Mouse (Mus musculus): ENCODE measurements at regions not wholly inside any gene's neighbourhood (a gene's known extent, or its start where the extent isn't known, plus 50 kb on each side); places are given as distances from the start of the nearest gene placed in this dataset.

DNA sequence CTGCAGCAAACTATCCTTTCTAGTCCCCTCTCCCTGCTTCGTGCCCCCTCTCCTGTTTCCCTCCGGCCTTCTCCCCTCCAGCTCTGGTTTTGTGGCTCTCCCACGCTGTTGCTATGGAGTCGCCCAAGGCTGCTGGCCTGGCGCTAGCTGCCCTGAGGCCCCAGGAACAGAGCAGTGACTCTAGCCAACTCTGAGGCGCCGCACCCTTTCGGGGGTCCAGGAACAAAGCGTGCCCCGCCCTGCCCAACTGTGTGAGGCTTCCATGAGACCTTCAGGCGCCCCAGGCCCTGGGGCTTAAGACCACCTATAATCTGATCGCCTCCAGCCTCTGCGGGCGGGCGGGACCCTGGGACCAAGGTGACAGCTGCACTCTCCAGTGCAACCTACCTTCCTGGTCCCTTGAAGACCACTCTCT is 262.4 kb downstream of the Zfp704 start:
- no peak for TF ChIP-seq POLR2A (IDR thresholded peaks at IDR 0.05; ENCODE audit: insufficient read depth, low read depth, low read length)
- TF ChIP-seq CTCF (IDR thresholded peaks at IDR 0.05; ENCODE audit: insufficient read depth, low read depth, low read length), result no peak
- Histone ChIP-seq H3K27ac (ENCODE audit: insufficient read depth, low read depth, low read length) (no peak overlapping the region), H3K4me1 (ENCODE audit: control insufficient read depth, insufficient read depth, low read length) (peaks cover 11% of the 10 kb centered on the region), H3K4me3 (ENCODE audit: insufficient read depth, low read depth, low read length) (peak overlapping the region; percentile 42)
- WGBS, result 25% methylated on average over 15 of the region's 15 CpGs

DNA sequence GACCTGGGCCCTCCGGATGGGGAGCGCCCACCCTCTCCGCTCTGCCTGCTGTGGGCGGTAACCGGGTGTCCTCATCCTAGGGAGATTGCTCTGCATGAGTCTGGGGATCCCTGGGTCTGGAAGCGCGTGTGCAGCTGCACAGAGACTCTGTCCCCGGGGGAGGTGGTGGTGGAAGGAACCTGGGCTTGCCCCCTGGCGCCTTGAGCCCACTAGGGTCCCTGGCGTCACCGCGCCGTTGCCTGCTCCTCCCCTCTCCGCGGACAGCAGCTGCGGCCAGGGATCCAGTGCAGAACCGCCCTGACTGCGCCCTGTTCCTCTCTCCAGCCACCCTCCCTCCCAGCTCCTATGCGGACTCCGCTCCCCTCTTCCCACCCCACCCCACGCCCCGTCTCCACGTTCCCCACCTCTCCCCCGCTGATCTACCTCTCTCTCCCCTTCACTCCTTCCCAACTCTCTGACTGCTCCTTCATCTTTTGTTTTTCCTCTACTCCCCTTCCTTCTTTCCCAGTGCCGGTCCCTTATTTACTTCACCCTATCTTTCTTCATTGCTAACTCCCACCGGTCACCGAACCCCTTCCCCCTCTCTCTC is 262.9 kb downstream of the Zfp704 start:
- WGBS, result 2% methylated on average over 24 of the region's 27 CpGs
- Histone ChIP-seq H3K27ac (ENCODE audit: insufficient read depth, low read depth, low read length) (no peak overlapping the region), H3K4me1 (ENCODE audit: control insufficient read depth, insufficient read depth, low read length) (peaks cover 11% of the 10 kb centered on the region), H3K4me3 (ENCODE audit: insufficient read depth, low read depth, low read length) (peak overlapping the region; percentile 42)
- no peak for TF ChIP-seq POLR2A (IDR thresholded peaks at IDR 0.05; ENCODE audit: insufficient read depth, low read depth, low read length)
- no peak for TF ChIP-seq CTCF (IDR thresholded peaks at IDR 0.05; ENCODE audit: insufficient read depth, low read depth, low read length)

DNA sequence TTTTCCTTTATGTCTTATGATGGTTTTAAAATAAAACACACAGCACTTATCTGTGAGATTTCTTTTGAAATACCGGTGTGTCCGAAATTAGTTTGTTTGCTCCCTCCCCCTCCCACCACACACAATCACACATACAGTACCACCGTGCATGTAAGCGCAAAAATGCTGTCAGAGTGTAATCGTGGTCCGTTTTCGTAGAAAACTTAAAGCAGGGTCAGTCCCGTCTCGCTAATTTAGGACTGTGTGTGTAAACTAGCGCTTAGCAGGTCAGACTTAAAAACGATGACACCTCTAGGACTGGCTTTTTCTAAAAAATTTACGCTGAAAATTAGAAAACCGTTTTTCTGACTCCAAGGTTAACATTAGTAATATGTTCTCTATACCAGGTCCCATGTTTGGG is 263.5 kb downstream of the Zfp704 start:
- no peak overlapping the region for H3K4me3 ChIP-seq (ENCODE audit: insufficient read depth, low read depth, low read length)

DNA sequence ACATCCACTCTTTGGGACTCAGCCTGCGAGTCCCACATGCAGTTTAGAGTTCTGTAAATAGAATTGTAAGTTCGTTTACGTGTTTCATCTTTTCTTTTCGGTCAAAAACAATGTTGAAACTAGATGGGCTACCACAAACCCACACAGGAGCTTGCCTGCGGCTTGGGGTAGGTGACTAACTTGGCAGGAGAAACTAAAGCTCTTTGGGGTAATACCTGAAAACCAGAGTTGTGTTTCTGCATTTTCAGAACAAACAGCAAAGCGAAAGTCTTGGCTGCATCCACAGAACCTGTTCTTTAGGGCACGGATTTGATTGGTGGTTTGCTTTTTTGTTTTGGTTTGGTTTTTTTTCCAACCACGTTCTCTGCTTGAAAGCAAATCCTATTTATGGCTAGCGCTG is 264.0 kb downstream of the Zfp704 start:
- TF ChIP-seq POLR2A (IDR thresholded peaks at IDR 0.05; ENCODE audit: insufficient read depth, low read depth, low read length) (no peak), CTCF (IDR thresholded peaks at IDR 0.05; ENCODE audit: insufficient read depth, low read depth, low read length) (no peak)
- no peak overlapping the region for H3K4me3 ChIP-seq (ENCODE audit: insufficient read depth, low read depth, low read length)

More for the DNA sequence above, 263.5 kb downstream of the Zfp704 start:
- no peak overlapping the region for H3K27ac ChIP-seq (ENCODE audit: insufficient read depth, low read depth, low read length)
- 31% methylated on average over 13 of the region's 13 CpGs for WGBS
- H3K4me1 ChIP-seq (ENCODE audit: control insufficient read depth, insufficient read depth, low read length), result peaks cover 11% of the 10 kb centered on the region
- TF ChIP-seq CTCF (IDR thresholded peaks at IDR 0.05; ENCODE audit: insufficient read depth, low read depth, low read length) (no peak), POLR2A (IDR thresholded peaks at IDR 0.05; ENCODE audit: insufficient read depth, low read depth, low read length) (no peak)

DNA sequence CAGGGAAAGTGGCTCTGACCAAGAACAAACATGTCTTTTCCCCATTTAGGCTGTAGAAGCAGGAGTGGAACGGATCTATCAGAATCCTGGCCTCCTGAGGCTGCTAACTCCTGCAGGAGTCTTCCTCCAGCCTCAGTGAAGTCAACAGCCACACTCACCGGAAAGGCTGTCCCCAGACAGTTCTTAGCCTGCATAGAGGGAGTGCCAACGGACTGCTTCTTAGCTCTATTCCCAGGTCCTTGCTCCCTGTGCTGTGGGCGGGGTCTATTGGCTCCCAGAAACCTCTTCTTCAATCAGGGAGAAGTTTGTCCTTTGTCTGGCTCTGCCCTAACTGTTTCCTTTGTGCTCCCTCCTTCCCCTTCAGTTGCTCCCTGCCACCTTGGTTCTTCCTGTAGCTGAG is 266.3 kb downstream of the Zfp704 start:
- 66% methylated on average over 4 of the region's 4 CpGs for WGBS
- H3K4me3 ChIP-seq (ENCODE audit: insufficient read depth, low read depth, low read length), result no peak overlapping the region
- peaks cover 16% of the 10 kb centered on the region for H3K4me1 ChIP-seq (ENCODE audit: control insufficient read depth, insufficient read depth, low read length)
- TF ChIP-seq POLR2A (IDR thresholded peaks at IDR 0.05; ENCODE audit: insufficient read depth, low read depth, low read length) (no peak), CTCF (IDR thresholded peaks at IDR 0.05; ENCODE audit: insufficient read depth, low read depth, low read length) (no peak)
- no peak overlapping the region for H3K27ac ChIP-seq (ENCODE audit: insufficient read depth, low read depth, low read length)

More for the DNA sequence above, 264.0 kb downstream of the Zfp704 start:
- H3K4me1 ChIP-seq (ENCODE audit: control insufficient read depth, insufficient read depth, low read length), result peaks cover 13% of the 10 kb centered on the region
- 65% methylated on average over 9 of the region's 9 CpGs for WGBS
- H3K27ac ChIP-seq (ENCODE audit: insufficient read depth, low read depth, low read length), result no peak overlapping the region

DNA sequence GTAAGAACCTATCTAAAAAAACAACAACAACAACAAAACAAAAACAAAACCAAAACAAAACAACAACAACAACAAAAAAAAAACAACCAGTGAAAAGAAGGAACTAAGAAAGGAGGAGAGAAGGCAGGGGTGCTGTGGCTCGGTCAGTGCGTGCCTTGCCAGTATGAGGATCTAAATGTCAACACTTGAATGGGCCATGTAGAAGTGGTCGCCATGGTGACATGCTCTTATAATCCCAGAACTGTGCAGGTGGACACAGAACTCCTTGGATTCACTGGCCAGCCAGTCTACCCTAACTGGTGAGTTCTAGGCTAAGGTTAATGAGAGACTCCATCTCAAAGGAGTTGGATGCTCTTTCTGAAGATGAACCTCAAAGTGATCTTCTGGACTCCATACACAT is 267.7 kb downstream of the Zfp704 start:
- H3K27ac ChIP-seq (ENCODE audit: insufficient read depth, low read depth, low read length), result no peak overlapping the region
- no peak overlapping the region for H3K4me3 ChIP-seq (ENCODE audit: insufficient read depth, low read depth, low read length)
- WGBS, result 99% methylated on average over 3 of the region's 3 CpGs
- peaks cover 11% of the 10 kb centered on the region for H3K4me1 ChIP-seq (ENCODE audit: control insufficient read depth, insufficient read depth, low read length)
- no peak for TF ChIP-seq POLR2A (IDR thresholded peaks at IDR 0.05; ENCODE audit: insufficient read depth, low read depth, low read length)

DNA sequence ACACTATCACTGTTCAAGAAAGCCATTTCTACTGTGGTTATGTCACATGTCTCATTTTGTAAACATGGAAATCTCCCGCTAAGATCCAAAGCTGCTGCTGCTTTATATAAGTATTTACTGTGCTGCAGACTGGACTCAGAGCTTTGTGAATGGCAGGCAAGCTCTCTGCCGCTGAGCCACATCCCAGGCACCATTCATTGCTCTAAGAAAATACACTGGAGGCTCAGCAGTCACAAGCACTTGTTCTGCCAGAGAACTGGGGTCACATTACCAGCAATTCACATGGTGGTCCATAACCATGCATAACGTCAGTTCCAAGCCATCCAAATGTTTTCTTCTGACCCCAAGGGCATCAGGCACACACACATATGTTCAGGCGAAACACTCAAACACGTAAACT is 268.2 kb downstream of the Zfp704 start:
- no peak overlapping the region for H3K27ac ChIP-seq (ENCODE audit: insufficient read depth, low read depth, low read length)
- TF ChIP-seq CTCF (IDR thresholded peaks at IDR 0.05; ENCODE audit: insufficient read depth, low read depth, low read length), result no peak
- H3K4me3 ChIP-seq (ENCODE audit: insufficient read depth, low read depth, low read length), result no peak overlapping the region
- 71% methylated on average over 5 of the region's 5 CpGs for WGBS
- H3K4me1 ChIP-seq (ENCODE audit: control insufficient read depth, insufficient read depth, low read length), result peaks cover 6% of the 10 kb centered on the region

DNA sequence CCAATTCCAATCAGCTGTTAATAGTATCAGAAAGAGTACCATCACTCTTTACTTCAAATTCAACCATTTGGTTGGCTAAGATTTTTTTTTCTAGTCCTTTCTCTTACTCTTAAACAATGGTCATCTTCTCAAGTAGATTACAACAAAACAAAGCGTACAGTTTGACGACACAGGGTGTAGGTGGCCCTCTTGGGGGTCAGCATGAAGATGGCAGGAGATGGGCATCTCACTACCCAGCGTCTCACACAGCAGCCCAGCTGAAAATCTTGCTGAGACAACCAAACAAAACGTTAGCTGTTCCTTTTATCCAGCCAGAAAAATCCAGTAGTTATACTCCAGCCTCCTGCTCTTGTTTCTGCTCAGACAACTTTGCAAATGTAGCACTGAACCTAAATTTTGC is 268.6 kb downstream of the Zfp704 start:
- H3K27ac ChIP-seq (ENCODE audit: insufficient read depth, low read depth, low read length), result no peak overlapping the region
- peaks cover 5% of the 10 kb centered on the region for H3K4me1 ChIP-seq (ENCODE audit: control insufficient read depth, insufficient read depth, low read length)
- H3K4me3 ChIP-seq (ENCODE audit: insufficient read depth, low read depth, low read length), result no peak overlapping the region
- TF ChIP-seq CTCF (IDR thresholded peaks at IDR 0.05; ENCODE audit: insufficient read depth, low read depth, low read length) (no peak), POLR2A (IDR thresholded peaks at IDR 0.05; ENCODE audit: insufficient read depth, low read depth, low read length) (no peak)
- whole genome bisulfite sequencing, result 58% methylated on average over 4 of the region's 4 CpGs

DNA sequence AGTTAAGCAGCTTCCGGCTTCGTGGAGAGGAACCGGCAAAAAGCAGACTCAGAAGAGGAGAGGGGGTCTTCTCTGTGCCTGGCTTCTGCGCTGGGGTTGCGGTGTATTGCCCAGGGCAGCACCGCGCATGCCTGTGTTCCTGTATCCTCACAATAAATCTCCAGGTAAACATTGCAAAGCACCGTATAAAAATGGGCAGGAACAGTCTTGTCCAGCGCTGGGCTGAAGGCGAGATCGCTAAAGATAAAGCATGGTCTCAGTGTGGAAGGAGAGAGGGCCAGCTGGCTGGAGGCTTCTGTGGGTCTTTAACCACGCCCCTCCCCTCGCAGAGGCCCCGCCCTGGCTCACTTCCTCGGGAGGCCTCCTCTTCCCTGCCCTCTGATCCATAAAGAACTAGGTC is 269.1 kb downstream of the Zfp704 start:
- peaks cover 5% of the 10 kb centered on the region for H3K4me1 ChIP-seq (ENCODE audit: control insufficient read depth, insufficient read depth, low read length)
- no peak overlapping the region for H3K4me3 ChIP-seq (ENCODE audit: insufficient read depth, low read depth, low read length)
- H3K27ac ChIP-seq (ENCODE audit: insufficient read depth, low read depth, low read length), result no peak overlapping the region
- 10% methylated on average over 15 of the region's 15 CpGs for WGBS
- no peak for TF ChIP-seq POLR2A (IDR thresholded peaks at IDR 0.05; ENCODE audit: insufficient read depth, low read depth, low read length)
- TF ChIP-seq CTCF (IDR thresholded peaks at IDR 0.05; ENCODE audit: insufficient read depth, low read depth, low read length), result no peak

DNA sequence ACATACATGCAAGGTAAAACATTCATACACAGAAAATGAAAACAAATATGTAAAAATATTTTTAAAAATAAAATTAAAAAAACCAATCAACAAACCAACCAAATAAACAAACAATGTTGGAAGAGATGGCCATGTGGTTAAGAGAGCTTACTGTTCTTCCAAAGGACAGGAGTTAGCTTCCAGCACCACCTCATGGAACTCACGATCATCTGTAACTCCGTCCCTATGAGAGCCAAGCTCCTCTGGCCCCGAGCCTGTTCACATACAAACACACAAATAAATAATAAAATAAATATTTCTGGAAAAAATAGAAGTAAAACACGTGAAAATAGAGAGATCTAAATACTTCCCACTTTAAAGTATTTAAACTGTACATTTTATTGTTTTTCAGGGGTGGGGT is 269.5 kb downstream of the Zfp704 start:
- H3K27ac ChIP-seq (ENCODE audit: insufficient read depth, low read depth, low read length), result no peak overlapping the region
- TF ChIP-seq POLR2A (IDR thresholded peaks at IDR 0.05; ENCODE audit: insufficient read depth, low read depth, low read length) (no peak), CTCF (IDR thresholded peaks at IDR 0.05; ENCODE audit: insufficient read depth, low read depth, low read length) (no peak)
- H3K4me3 ChIP-seq (ENCODE audit: insufficient read depth, low read depth, low read length), result no peak overlapping the region
- 45% methylated on average over 4 of the region's 4 CpGs for WGBS
- H3K4me1 ChIP-seq (ENCODE audit: control insufficient read depth, insufficient read depth, low read length), result peaks cover 5% of the 10 kb centered on the region
